Comparison of ENCODE assay signal across 12 mouse cellular contexts in genomic region chr17:64241544-64242292, GRCm38 (mm10).
DNase-seq lines count a peak whose midpoint lies in the region; ATAC-seq and TF ChIP-seq lines count a peak whose summit lies in the region.
"Had no signal": no experiment of that assay in that cellular context is flagged by ENCODE, and none has a peak within 500 bp of the region (broad histone marks: within the 10 kb centered on the region; RNA-seq: fewer than 3 reads in every experiment).

No protein-coding gene starts in this region.

- H3K27me3 ChIP-seq in kidney, postnatal 0 days (ENCODE audit: insufficient read depth, low read length) = no peaks in the 10 kb centered on the region
- H3K27me3 ChIP-seq in kidney, embryonic 14.5 days (ENCODE audit: control insufficient read depth, insufficient read depth, low read length) = no peaks in the 10 kb centered on the region
- no peaks in the 10 kb centered on the region for H3K27me3 ChIP-seq in intestine, embryonic 15.5 days (replicated peaks)
- no peaks in the 10 kb centered on the region for H3K27me3 ChIP-seq in heart, embryonic 12.5 days (replicated peaks)

- H3K27ac ChIP-seq in kidney, postnatal 0 days = peak overlapping the region; percentile 38; the same call in 1 of the 2 replicates
- no peak overlapping the region for H3K27ac ChIP-seq in kidney, embryonic 14.5 days (ENCODE audit: low read depth, low read length)
- H3K27ac ChIP-seq in intestine, embryonic 15.5 days = peak overlapping the region; percentile 44; the same call in 1 of the 2 replicates
- H3K27ac ChIP-seq in heart, embryonic 12.5 days (ENCODE audit: poor library complexity, severe bottlenecking) = no peak overlapping the region
- H3K27ac ChIP-seq: macrophage had no signal

- H3K4me2 ChIP-seq in kidney, postnatal 0 days (ENCODE audit: low read length) = no peak overlapping the region
- no peak overlapping the region for H3K4me2 ChIP-seq in kidney, embryonic 14.5 days (replicated peaks; ENCODE audit: low read depth, low read length)
- no peak overlapping the region for H3K4me2 ChIP-seq in intestine, embryonic 15.5 days (replicated peaks)
- no peak overlapping the region for H3K4me2 ChIP-seq in heart, embryonic 12.5 days
- H3K4me2 ChIP-seq: heart, embryonic 11.5 days had no signal

- H3K4me1 ChIP-seq in kidney, postnatal 0 days (replicated peaks; ENCODE audit: insufficient read depth, low read length) = peaks cover 7% of the 10 kb centered on the region; the same call in 1 of the 2 replicates
- H3K4me1 ChIP-seq in kidney, embryonic 14.5 days (ENCODE audit: control insufficient read depth, insufficient read depth, low read length) = peaks cover 16% of the 10 kb centered on the region
- peaks cover 6% of the 10 kb centered on the region; the same call in 1 of the 2 replicates for H3K4me1 ChIP-seq in intestine, embryonic 15.5 days (replicated peaks)
- 0 out of 2 replicates have a peak, but pooled peaks cover 5% of the 10 kb centered on the region for H3K4me1 ChIP-seq in heart, embryonic 12.5 days (replicated peaks)

- H3K9ac ChIP-seq in kidney, postnatal 0 days (ENCODE audit: low read depth, low read length) = no peak overlapping the region
- H3K9ac ChIP-seq in kidney, embryonic 14.5 days (ENCODE audit: low read depth, low read length) = no peak overlapping the region
- H3K9ac ChIP-seq in intestine, embryonic 15.5 days = no peak overlapping the region
- H3K9ac ChIP-seq in heart, embryonic 12.5 days = no peak overlapping the region

- no peaks in the 10 kb centered on the region for H3K9me3 ChIP-seq in kidney, postnatal 0 days (replicated peaks; ENCODE audit: low read length)
- H3K9me3 ChIP-seq in kidney, embryonic 14.5 days (ENCODE audit: control insufficient read depth, low read length) = no peaks in the 10 kb centered on the region
- no peaks in the 10 kb centered on the region for H3K9me3 ChIP-seq in intestine, embryonic 15.5 days
- H3K9me3 ChIP-seq in heart, embryonic 12.5 days (replicated peaks) = no peaks in the 10 kb centered on the region

- no peak overlapping the region for H3K4me3 ChIP-seq in kidney, postnatal 0 days (replicated peaks; ENCODE audit: low read depth, low read length)
- no peak overlapping the region for H3K4me3 ChIP-seq in kidney, embryonic 14.5 days (ENCODE audit: low read length)
- no peak overlapping the region for H3K4me3 ChIP-seq in intestine, embryonic 15.5 days (replicated peaks)
- H3K4me3 ChIP-seq in heart, embryonic 12.5 days = no peak overlapping the region

- WGBS in kidney, postnatal 0 days = 59% methylated on average over 11 of the region's 11 CpGs
- 64% methylated on average over 11 of the region's 11 CpGs for WGBS in kidney, embryonic 14.5 days
- WGBS in intestine, embryonic 15.5 days = 50% methylated on average over 11 of the region's 11 CpGs
- WGBS in heart, embryonic 12.5 days = 82% methylated on average over 11 of the region's 11 CpGs

- peak; percentile 62; the same call in 1 of the 2 replicates for ATAC-seq in kidney, postnatal 0 days (replicated peaks; ENCODE audit: low FRiP score, low read depth)
- ATAC-seq in kidney, embryonic 14.5 days (ENCODE audit: low FRiP score, low TSS enrichment) = no peak
- peak; percentile 80 for ATAC-seq in intestine, embryonic 15.5 days
- no peak for ATAC-seq in erythroblast, adult 5-6 weeks (replicated peaks; ENCODE audit: low FRiP score, poor library complexity, severe bottlenecking)
- ATAC-seq in heart, embryonic 12.5 days (ENCODE audit: insufficient number of reproducible peaks, low FRiP score) = no peak

- H3K36me3 ChIP-seq in kidney, postnatal 0 days (ENCODE audit: insufficient read depth, low read length) = no peaks in the 10 kb centered on the region
- H3K36me3 ChIP-seq in kidney, embryonic 14.5 days (ENCODE audit: control insufficient read depth, insufficient read depth, low read length) = no peaks in the 10 kb centered on the region
- H3K36me3 ChIP-seq in intestine, embryonic 15.5 days = no peaks in the 10 kb centered on the region
- no peaks in the 10 kb centered on the region for H3K36me3 ChIP-seq in heart, embryonic 12.5 days

- no peak for TF ChIP-seq CTCF in kidney, postnatal 0 days (IDR thresholded peaks at IDR 0.05; ENCODE audit: low read depth)

- peak; percentile 76 for DNase-seq in kidney, postnatal 0 days (ENCODE audit: low spot score)
- peak; percentile 8 for DNase-seq in fibroblast of lung, adult 2 months (ENCODE audit: low read depth)
- peak; percentile 33 for DNase-seq in mesoderm, embryonic 11.5 days (ENCODE audit: low read depth, low spot score)
- DNase-seq: kidney, adult 2 months; left cerebral cortex, postnatal 4 days; right cerebral cortex, adult 18-20 months had no signal

Comparison
In these comparisons a context has a peak if more than half of its experiments do, and no peak if none do; other contexts are left out.
1. ATAC-seq: peak in kidney, postnatal 0 days (single experiment) and intestine, embryonic 15.5 days (single experiment); none in kidney, embryonic 14.5 days (single experiment), erythroblast, adult 5-6 weeks (single experiment) and heart, embryonic 12.5 days (single experiment).
2. H3K27ac ChIP-seq: peak in kidney, postnatal 0 days (single experiment) and intestine, embryonic 15.5 days (single experiment); none in kidney, embryonic 14.5 days (single experiment) and heart, embryonic 12.5 days (single experiment).
3. DNase-seq: peak in every context shown above with its lines; median percentile 76 in kidney, postnatal 0 days; 33 in mesoderm, embryonic 11.5 days; 8 in fibroblast of lung, adult 2 months.